Comparison of ENCODE assay signal across 11 mouse cellular contexts in genomic region chr12:69982874-69983273, GRCm38 (mm10). TPM values are rescaled to one million over a fixed set of nuclear protein-coding genes. Genes with fewer than 3 reads are reported as not detected.
A peak's percentile ranks its signal among the peaks of the same experiment; 100 is the strongest.
DNase-seq lines count a peak whose midpoint lies in the region; TF ChIP-seq lines count a peak whose summit lies in the region.
"Had no signal": no experiment of that assay in that cellular context is flagged by ENCODE, and none has a peak within 500 bp of the region (broad histone marks: within the 10 kb centered on the region; RNA-seq: fewer than 3 reads in every experiment).

No protein-coding gene starts in this region.

- H3K27ac ChIP-seq in embryonic fibroblast, embryonic 13.5 days (ENCODE audit: insufficient read depth, low read length), result no peak overlapping the region
- H3K27ac ChIP-seq: hindbrain, embryonic 14.5 days; limb, embryonic 10.5 days; midbrain, embryonic 15.5 days had no signal

- no peak overlapping the region for H3K4me3 ChIP-seq in E14TG2a.4 (replicated peaks; ENCODE audit: low read length)
- H3K4me3 ChIP-seq in embryonic fibroblast, embryonic 13.5 days (ENCODE audit: insufficient read depth, low read length), result no peak overlapping the region
- H3K4me3 ChIP-seq: limb, embryonic 10.5 days; midbrain, embryonic 15.5 days had no signal

- peak; percentile 21; the same call in 1 of the 2 replicates for TF ChIP-seq CTCF in E14TG2a.4 (conservative IDR thresholded peaks at IDR 0.05; ENCODE audit: low read length)
- TF ChIP-seq CTCF in embryonic fibroblast, embryonic 13.5 days (IDR thresholded peaks at IDR 0.05; ENCODE audit: borderline replicate concordance, insufficient read depth, low read length), result peak; percentile 21; the same call in 1 of the 2 replicates

- H3K27me3 ChIP-seq in E14TG2a.4 (ENCODE audit: insufficient read depth, low read length), result peaks cover 9% of the 10 kb centered on the region
- H3K27me3 ChIP-seq: midbrain, embryonic 15.5 days had no signal

- peaks cover 39% of the 10 kb centered on the region for H3K36me3 ChIP-seq in E14TG2a.4 (ENCODE audit: insufficient read depth, low read length)

- TF ChIP-seq POLR2A in embryonic fibroblast, embryonic 13.5 days (IDR thresholded peaks at IDR 0.05; ENCODE audit: low read depth, low read length), result no peak

- peaks cover 6% of the 10 kb centered on the region for H3K4me1 ChIP-seq in E14TG2a.4 (replicated peaks; ENCODE audit: low read depth, low read length)
- H3K4me1 ChIP-seq in embryonic fibroblast, embryonic 13.5 days (ENCODE audit: control insufficient read depth, insufficient read depth, low read length), result peaks cover 3% of the 10 kb centered on the region

- DNase-seq in kidney, postnatal 25 days, result peak; percentile 30 to 31
- no peak for DNase-seq in kidney, adult 11 months
- peak; percentile 54 for DNase-seq in A20 (ENCODE audit: low read depth, low spot score)
- no peak for DNase-seq in cerebellum, adult 8-10 months
- no peak for DNase-seq in left cerebral cortex, adult 9 months (ENCODE audit: low spot score in 2 of 2)
- DNase-seq: adrenal gland, adult 2 months had no signal

- no peaks in the 10 kb centered on the region for H3K9me3 ChIP-seq in E14TG2a.4 (ENCODE audit: low read length)
- H3K9me3 ChIP-seq: limb, embryonic 10.5 days; midbrain, embryonic 15.5 days had no signal

RNA-seq across cellular contexts. Expression of gene Sav1, which starts 3.9 kb away (rescaled TPM):
- 84.2 and 93.9 TPM in 2 replicates for polyA plus RNA-seq in embryonic fibroblast, embryonic 13.5 days (2011; ENCODE audit: insufficient read length, low read depth, missing spikeins)

Comparison
In these comparisons a context has a peak if more than half of its experiments do, and no peak if none do; other contexts are left out.
1. DNase-seq: peak in kidney, postnatal 25 days (2 of 2) and A20 (single experiment); none in kidney, adult 11 months (single experiment), cerebellum, adult 8-10 months (single experiment) and left cerebral cortex, adult 9 months (0 of 2).